Mouse (Mus musculus): ENCODE data around the gene Ergic1. TPM values are rescaled to one million over a fixed set of nuclear protein-coding genes. Genes with fewer than 3 reads are reported as not detected.

The Ergic1 gene
- polyA plus RNA-seq (2016; fragmentation: Nextera tagmentation; extraction: Ambion mirVana): 89.6 and 92.4 TPM in 2 replicates

DNA sequence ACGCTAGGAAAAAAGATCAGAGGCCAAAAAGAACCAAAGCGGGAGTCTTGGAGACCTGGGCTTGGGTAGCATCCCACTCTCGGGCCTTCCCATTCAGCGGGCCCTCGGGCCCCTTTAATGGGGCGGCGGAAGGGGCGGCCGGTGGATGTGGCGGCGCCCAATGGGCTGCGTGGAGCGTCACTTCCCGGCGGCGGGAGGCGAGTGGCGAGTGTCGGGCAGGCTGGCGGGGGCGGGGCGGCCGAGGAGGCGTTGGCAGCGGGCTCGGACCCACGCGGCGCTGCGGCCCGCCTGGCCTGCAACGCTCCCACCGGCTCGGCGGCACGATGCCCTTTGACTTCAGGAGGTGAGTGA is at the start of gene Ergic1:
Ergic1 (plus strand) TSS at position 200 of the 351 bp plus-strand sequence.
- Histone ChIP-seq H3K27me3 (no peaks in the 10 kb centered on the region; the same call in 1 of the 2 replicates), H3K27ac (replicated peaks) (peak within 1 kb of the TSS; percentile 72), H3K4me2 (replicated peaks) (peak within 1 kb of the TSS; percentile 93), H3K4me3 (peak within 1 kb of the TSS; percentile 79), H3K4me1 (peaks cover 31% of the 10 kb centered on the region), H3K9me3 (no peaks in the 10 kb centered on the region), H3K9ac (replicated peaks) (peak within 1 kb of the TSS; percentile 91), H3K36me3 (peaks cover 30% of the 10 kb centered on the region)
- WGBS: under 1% methylated on average over 34 of the region's 36 CpGs
- peak; percentile 97 for ATAC-seq (ENCODE audit: low FRiP score, low read depth)

DNA sequence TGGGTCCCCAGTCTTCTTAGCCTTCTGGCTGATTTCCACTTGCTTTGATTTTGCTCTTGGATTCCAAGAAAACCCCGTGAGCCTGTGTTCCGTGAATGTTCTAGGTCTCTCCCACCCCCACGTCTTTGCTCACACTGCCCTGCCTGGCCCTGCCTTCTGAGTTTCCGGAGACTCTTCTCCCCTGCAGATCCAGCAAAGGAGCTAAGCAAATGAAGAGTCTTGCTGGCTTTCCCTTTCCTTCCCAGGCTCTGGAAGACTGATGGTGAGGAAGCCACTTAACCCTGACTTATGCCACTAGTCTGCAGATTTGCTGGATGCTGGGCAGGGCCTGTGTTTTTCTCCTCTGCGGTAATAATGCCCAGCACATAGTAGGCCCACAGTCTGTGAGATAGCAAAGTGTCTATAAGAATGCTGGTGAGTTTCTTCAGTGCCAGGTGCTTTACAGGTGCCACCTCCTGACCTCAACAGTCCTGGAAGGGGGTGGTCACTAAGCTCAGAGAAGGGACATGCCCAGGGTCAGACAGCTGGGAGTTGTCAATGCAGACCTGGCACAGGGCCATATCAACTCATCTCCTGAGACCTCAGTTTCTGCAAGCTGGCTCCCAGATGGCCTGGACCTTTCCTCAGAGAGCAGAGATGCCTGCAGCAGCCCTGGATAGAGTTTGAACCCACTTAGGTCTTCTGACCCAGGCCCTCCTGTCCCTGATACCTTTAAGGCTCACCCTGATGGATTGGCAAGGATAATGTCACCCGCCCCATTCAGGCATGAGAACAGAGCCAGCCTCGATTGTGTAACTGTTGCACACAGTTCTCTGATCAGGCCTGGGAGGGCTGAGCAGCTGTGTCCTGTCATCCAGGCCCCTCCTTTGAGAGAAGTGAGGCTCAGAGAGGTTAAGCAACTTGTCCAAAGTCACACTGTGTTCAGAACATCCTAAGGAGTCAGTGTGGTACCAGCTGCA is 49.2 kb upstream of the Ergic1 start:
- Histone ChIP-seq H3K36me3 (no peaks in the 10 kb centered on the region), H3K27me3 (peaks cover 6% of the 10 kb centered on the region; the same call in 1 of the 2 replicates), H3K4me1 (peaks cover 8% of the 10 kb centered on the region), H3K9ac (replicated peaks) (no peak overlapping the region), H3K4me2 (replicated peaks) (no peak overlapping the region), H3K27ac (replicated peaks) (no peak overlapping the region), H3K9me3 (no peaks in the 10 kb centered on the region), H3K4me3 (no peak overlapping the region)
- WGBS: 69% methylated on average over 7 of the region's 7 CpGs
- no peak for ATAC-seq (ENCODE audit: low FRiP score, low read depth)

DNA sequence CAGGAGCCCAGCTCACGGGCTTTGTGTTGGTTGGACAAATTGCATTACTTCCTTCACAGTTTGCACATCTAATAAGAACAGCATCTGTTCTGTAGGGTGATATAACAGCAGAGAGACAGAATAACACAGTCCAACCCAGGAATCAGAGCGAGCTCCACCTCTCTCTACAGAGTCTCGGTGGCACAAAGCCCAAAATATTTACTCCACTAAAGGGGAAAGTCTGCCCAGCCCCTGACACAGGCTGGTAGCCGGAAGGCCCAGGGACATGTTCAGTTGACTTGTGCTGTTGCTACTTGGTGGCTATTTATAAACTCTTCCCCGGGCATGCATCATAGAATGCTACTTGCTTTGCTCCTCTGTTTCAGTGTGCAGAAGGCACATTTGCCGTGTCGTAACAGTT is 48.3 kb upstream of the Ergic1 start:
- H3K9ac ChIP-seq (replicated peaks): no peak overlapping the region
- H3K27me3 ChIP-seq: peaks cover 6% of the 10 kb centered on the region; the same call in 1 of the 2 replicates
- H3K4me3 ChIP-seq: no peak overlapping the region
- no peak overlapping the region for H3K4me2 ChIP-seq (replicated peaks)
- no peaks in the 10 kb centered on the region for H3K9me3 ChIP-seq
- no peak for ATAC-seq (ENCODE audit: low FRiP score, low read depth)
- H3K4me1 ChIP-seq: peaks cover 4% of the 10 kb centered on the region; the same call in 1 of the 2 replicates
- 87% methylated on average over 7 of the region's 7 CpGs for WGBS
- no peaks in the 10 kb centered on the region for H3K36me3 ChIP-seq
- no peak overlapping the region for H3K27ac ChIP-seq (replicated peaks)

DNA sequence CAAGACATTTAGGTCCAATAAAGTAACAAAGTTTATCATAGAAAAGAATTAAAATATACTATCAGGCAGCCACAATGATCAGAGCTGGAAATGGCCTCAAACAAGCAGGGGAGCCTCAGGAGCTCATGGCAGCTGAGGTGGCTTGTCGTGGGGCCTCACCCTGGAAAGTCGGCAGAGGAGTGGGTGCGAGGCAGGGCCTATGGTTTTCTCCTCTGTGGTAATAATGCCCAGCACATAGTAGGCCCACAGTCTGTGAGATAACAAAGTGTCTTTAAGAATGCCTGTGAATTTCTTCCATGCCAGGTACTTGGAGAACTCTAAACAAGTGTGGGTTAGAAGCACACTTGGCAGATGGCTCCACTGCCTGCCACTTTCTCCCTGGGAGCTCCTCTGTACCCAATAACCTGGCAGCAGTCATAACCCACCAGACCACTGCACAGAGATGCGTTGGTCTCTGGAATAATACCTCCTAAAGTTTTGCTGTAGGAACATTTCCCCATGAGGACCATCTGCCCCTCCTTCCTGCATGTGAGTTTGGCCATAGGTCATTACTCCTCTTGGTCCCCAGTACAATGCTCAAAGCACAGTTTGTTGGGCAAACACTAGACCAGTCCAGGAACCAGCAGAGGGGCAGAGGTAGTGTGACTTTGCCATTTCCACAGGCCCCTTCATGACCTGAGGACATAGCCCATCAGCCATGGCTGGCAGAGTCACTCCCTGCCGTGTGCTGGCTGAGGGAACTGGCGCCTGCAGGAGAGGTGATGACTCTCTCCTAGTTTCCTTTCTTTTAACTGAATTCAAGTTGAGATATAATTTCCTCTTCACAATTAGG is 47.6 kb upstream of the Ergic1 start:
- H3K4me3 ChIP-seq: no peak overlapping the region
- WGBS: 80% methylated on average over 6 of the region's 6 CpGs
- H3K9me3 ChIP-seq: no peaks in the 10 kb centered on the region
- ATAC-seq (ENCODE audit: low FRiP score, low read depth): no peak
- H3K9ac ChIP-seq (replicated peaks): no peak overlapping the region
- H3K27ac ChIP-seq (replicated peaks): no peak overlapping the region
- H3K4me1 ChIP-seq: peaks cover 4% of the 10 kb centered on the region; the same call in 1 of the 2 replicates
- no peak overlapping the region for H3K4me2 ChIP-seq (replicated peaks)
- peaks cover 6% of the 10 kb centered on the region; the same call in 1 of the 2 replicates for H3K27me3 ChIP-seq
- H3K36me3 ChIP-seq: no peaks in the 10 kb centered on the region

DNA sequence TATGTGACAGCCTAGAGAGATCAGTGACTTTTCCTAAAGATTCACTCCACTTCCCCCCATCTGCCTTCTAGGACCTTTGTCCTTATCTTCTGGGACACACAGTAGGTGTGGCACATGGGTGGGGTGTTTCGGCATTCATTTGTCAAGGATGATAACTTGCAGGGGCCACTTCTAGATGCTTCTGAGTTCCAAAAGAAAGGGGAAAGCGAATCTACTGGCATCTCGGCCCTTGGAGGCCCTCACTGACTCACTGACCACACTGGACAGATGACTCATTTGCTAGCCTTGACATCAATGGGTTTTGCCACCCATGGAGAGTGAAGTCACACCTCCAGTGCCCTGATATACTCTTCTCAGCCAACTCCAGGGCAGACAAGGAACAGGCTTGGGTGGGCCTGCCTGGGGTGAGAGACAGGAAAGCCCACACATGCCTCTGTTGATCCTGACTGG is 46.7 kb upstream of the Ergic1 start:
- WGBS: 90% methylated on average over 3 of the region's 3 CpGs
- H3K36me3 ChIP-seq: no peaks in the 10 kb centered on the region
- no peak overlapping the region for H3K27ac ChIP-seq (replicated peaks)
- no peak overlapping the region for H3K4me3 ChIP-seq
- H3K27me3 ChIP-seq: peaks cover 6% of the 10 kb centered on the region; the same call in 1 of the 2 replicates
- no peak for ATAC-seq (ENCODE audit: low FRiP score, low read depth)
- H3K4me1 ChIP-seq: no peaks in the 10 kb centered on the region
- H3K4me2 ChIP-seq (replicated peaks): no peak overlapping the region
- H3K9me3 ChIP-seq: no peaks in the 10 kb centered on the region
- H3K9ac ChIP-seq (replicated peaks): no peak overlapping the region

DNA sequence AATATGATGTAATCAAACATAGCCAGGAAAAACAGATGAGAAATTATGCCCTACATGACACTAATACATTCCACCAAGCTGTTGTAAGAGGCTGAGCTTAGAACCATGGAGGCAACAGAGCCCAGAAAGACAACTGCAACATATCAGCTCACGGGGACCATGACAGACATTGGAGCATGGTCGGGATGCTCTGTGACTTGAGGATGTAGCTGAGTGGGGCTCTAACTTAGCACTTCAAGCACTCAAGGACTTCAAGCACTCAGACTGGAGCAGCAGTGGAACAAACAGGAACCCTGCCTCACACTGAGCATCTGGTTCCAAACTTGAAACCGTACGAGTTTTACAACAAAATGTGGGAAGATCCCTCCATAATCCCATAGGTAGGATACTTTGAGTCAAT is 45.6 kb upstream of the Ergic1 start:
- Histone ChIP-seq H3K27me3 (peaks cover 1% of the 10 kb centered on the region; the same call in 1 of the 2 replicates), H3K27ac (replicated peaks) (no peak overlapping the region), H3K4me3 (no peak overlapping the region), H3K36me3 (no peaks in the 10 kb centered on the region), H3K9ac (replicated peaks) (no peak overlapping the region), H3K4me1 (no peaks in the 10 kb centered on the region), H3K9me3 (no peaks in the 10 kb centered on the region), H3K4me2 (replicated peaks) (no peak overlapping the region)
- no peak for ATAC-seq (ENCODE audit: low FRiP score, low read depth)
- 90% methylated on average over 4 of the region's 4 CpGs for WGBS

DNA sequence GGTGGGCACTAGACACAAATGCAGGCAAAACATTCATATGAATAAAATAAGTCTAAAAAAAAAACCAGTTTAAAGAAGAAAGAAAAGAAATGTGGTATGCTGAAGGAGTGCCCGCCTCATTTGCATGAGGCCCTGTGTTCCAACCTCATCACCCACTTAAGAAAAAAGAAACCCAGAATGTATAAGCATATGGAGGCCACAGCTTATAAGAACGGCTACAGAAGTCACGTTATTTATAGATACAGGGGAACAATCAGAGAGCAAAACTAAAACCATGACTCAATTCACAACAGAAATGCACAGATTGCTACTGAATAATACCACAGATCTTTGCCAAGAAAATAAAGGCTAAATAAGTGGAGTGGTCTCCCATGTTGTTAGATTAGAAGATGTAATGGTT is 43.0 kb upstream of the Ergic1 start:
- Histone ChIP-seq H3K27me3 (no peaks in the 10 kb centered on the region), H3K4me3 (no peak overlapping the region), H3K9ac (replicated peaks) (no peak overlapping the region), H3K4me1 (no peaks in the 10 kb centered on the region), H3K9me3 (no peaks in the 10 kb centered on the region), H3K36me3 (no peaks in the 10 kb centered on the region), H3K27ac (replicated peaks) (no peak overlapping the region), H3K4me2 (replicated peaks) (no peak overlapping the region)
- 88% methylated on average over 3 of the region's 3 CpGs for WGBS
- no peak for ATAC-seq (ENCODE audit: low FRiP score, low read depth)

DNA sequence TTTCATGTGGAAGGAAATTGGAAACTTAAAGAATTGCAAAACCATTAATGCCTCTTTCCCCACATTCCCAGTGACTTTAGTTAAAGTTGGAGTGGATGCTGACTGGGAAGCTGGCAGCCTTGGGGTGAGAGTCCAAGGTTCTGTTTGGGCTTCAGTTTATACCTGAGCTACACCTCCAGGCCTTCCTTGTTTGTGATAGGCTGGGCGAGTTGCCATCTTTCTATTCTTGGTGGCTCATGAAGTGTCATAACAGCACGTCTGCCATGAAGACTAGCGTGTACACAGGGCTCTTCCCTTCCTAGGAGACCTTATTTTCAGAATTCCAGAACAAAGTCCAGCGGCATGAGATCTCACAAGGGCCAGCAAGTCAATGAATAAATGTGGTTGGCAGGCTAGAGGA is 38.6 kb upstream of the Ergic1 start:
- Histone ChIP-seq H3K4me1 (no peaks in the 10 kb centered on the region), H3K27me3 (no peaks in the 10 kb centered on the region), H3K9ac (replicated peaks) (no peak overlapping the region), H3K36me3 (no peaks in the 10 kb centered on the region), H3K4me2 (replicated peaks) (no peak overlapping the region), H3K4me3 (no peak overlapping the region), H3K27ac (replicated peaks) (no peak overlapping the region), H3K9me3 (no peaks in the 10 kb centered on the region)
- ATAC-seq (ENCODE audit: low FRiP score, low read depth): no peak
- 82% methylated on average over 4 of the region's 4 CpGs for WGBS

DNA sequence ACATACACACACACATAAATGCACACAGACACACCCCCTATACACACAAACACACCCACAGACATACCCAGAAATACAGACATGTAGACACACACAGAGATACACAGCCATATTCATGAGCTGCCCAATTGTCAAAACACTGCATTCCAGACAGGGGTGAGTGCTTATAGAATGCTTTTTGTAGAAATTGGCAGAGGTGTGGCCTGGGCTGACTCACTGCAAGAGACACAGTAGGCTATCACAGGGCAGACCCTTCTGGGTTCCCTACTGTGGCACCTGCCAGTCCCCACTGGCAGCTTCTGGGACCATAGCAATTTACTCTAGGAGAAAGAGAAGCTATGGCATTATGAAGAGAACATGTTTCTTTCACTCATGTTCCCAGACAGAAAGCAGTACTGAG is 37.0 kb upstream of the Ergic1 start:
- H3K27me3 ChIP-seq: no peaks in the 10 kb centered on the region
- H3K4me1 ChIP-seq: no peaks in the 10 kb centered on the region
- no peak overlapping the region for H3K27ac ChIP-seq (replicated peaks)
- H3K4me2 ChIP-seq (replicated peaks): no peak overlapping the region
- H3K36me3 ChIP-seq: no peaks in the 10 kb centered on the region
- ATAC-seq (ENCODE audit: low FRiP score, low read depth): no peak
- no peaks in the 10 kb centered on the region for H3K9me3 ChIP-seq
- H3K4me3 ChIP-seq: no peak overlapping the region
- no peak overlapping the region for H3K9ac ChIP-seq (replicated peaks)

DNA sequence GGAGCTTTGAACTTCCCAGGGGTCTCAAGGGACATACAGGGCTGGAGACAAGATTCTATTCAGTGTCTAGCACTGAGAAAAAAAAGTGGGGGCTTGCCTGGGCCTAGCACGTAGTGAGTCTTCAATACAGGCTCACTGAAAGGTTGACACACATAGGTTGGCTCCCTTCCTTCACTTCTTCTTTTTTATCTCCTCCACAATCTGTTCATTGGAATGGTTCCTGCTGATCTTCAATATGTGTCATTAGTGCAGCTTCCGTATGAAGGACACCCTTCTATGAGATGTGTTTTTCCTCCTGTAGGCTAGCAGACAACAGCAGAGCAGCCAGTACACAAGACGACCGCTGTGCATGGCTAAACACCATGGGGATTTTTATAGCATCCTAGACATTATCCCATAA is 36.5 kb upstream of the Ergic1 start:
- Histone ChIP-seq H3K9ac (replicated peaks) (no peak overlapping the region), H3K4me1 (no peaks in the 10 kb centered on the region), H3K4me2 (replicated peaks) (no peak overlapping the region), H3K9me3 (no peaks in the 10 kb centered on the region), H3K27me3 (no peaks in the 10 kb centered on the region), H3K4me3 (no peak overlapping the region), H3K36me3 (no peaks in the 10 kb centered on the region), H3K27ac (replicated peaks) (no peak overlapping the region)
- 83% methylated on average over 4 of the region's 4 CpGs for WGBS
- ATAC-seq (ENCODE audit: low FRiP score, low read depth): no peak

DNA sequence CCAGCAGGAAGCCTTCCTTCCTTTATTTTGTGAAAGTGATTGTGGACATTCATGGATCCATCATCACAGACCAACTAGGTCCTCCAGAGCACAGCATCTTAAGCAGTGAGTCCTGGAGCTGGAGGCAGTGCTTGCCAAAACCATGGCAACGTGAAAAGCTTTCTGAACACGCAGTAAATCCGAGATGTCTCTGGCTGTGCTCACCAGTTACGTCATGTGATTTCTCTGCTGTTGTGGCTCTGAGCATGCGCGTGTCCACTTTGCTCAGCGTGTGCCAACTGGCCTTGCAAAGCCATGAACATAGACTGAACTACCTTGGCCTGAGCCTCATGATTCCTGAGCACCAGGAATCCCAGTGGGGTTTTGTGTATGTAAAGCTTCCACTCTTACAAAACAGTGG is 36.0 kb upstream of the Ergic1 start:
- no peak for ATAC-seq (ENCODE audit: low FRiP score, low read depth)
- Histone ChIP-seq H3K36me3 (no peaks in the 10 kb centered on the region), H3K27me3 (no peaks in the 10 kb centered on the region), H3K9ac (replicated peaks) (no peak overlapping the region), H3K9me3 (no peaks in the 10 kb centered on the region), H3K4me2 (replicated peaks) (no peak overlapping the region), H3K27ac (replicated peaks) (no peak overlapping the region), H3K4me3 (no peak overlapping the region), H3K4me1 (no peaks in the 10 kb centered on the region)
- 75% methylated on average over 7 of the region's 7 CpGs for WGBS

DNA sequence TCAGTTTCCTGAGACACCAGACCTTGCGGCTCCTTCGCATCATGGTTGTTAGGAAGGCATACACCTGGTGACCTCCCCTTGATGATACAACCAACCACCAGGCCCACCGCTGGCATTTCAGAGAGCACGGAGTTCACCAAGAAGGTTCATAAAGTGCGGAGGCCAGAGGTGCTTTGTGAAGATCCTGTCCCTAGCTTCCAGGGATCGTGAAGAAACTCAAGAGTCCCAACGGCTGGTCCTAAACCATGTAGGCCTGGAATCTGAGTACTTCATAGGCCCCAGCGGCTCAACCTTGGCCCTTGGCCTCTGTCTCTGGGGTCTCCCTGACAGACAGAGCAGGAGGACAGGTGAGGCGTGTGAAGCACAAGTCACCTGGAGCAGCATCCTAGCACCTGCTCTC is 34.0 kb upstream of the Ergic1 start:
- H3K36me3 ChIP-seq: no peaks in the 10 kb centered on the region
- H3K4me3 ChIP-seq: no peak overlapping the region
- H3K4me1 ChIP-seq: no peaks in the 10 kb centered on the region
- no peaks in the 10 kb centered on the region for H3K27me3 ChIP-seq
- H3K27ac ChIP-seq (replicated peaks): no peak overlapping the region
- no peaks in the 10 kb centered on the region for H3K9me3 ChIP-seq
- no peak for ATAC-seq (ENCODE audit: low FRiP score, low read depth)
- no peak overlapping the region for H3K9ac ChIP-seq (replicated peaks)
- WGBS: 91% methylated on average over 9 of the region's 9 CpGs
- H3K4me2 ChIP-seq (replicated peaks): no peak overlapping the region
